Mouse (Mus musculus) large intestine, adult 2 months (tissue): Measurements from ENCODE around the gene Cdk17. TPM values are rescaled to one million over a fixed set of nuclear protein-coding genes. Genes with fewer than 3 reads are reported as not detected.

Experiments used
- DNase-seq: peaks from one replicate; pipeline ENCODE4 v3.0.0-alpha.2; 2012; ENCODE audit warnings: low read depth, low spot score
- WGBS: fragments of 180-500 bp; shearing (Covaris S2); methylation state at CpG from one replicate; pipeline ENCODE4 v1.1.7; 2018; 5-methylcytosine and 5-hydroxymethylcytosine counted together
- polyA plus RNA-seq: library from polyadenylated mRNA; depleted of rRNA; stranded (reverse); fragments of >200 nt; gene quantifications from 2 replicates; pipeline ENCODE4 v1.2.3, GENCODE M21; 2012

Gene Cdk17
- polyA plus RNA-seq, 1 experiment: 3.6 TPM

DNA sequence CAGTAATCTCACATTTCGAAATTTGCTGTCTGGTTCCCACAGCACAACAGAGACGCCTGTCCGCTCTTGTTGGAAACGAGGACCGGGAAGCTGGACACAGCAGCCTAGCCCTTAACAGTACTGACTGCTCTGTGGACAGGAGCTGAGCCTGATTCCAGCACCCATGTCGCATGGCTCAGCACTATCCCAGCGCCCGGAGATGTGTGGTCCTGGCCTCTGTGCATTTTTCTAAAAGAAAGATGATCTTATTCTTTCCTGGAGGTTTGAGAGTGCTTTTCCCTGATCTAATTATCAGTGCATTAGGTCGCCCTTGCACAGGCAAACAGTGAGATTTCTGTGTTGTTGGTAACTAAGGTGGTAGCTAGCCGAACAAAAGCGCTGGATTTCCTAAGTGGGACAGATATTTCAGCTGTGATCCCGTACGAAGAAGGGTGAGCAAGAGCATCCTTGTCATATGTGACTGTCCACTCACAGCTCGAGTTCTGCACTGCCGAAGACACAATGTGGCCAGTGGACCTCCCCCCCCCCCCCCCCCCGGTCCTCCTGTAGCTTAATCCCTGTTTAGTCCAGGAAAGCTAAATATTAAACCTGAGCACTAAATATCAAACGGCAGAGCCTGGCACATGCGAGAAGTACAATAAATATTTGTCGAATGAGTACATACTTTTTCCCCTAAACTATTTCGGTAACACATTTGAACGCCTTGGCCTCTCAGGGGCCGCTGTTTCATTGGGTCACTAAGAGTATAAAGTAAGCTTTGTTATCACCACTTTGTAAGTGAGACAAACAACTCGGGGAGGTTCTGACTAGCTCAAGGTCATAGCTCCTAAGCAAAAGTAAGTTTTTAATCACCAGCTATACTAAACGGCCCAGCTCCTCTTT, 90.0 kb downstream of the Cdk17 start:
- WGBS: 46% methylated on average over 24 of the region's 24 CpGs

DNA sequence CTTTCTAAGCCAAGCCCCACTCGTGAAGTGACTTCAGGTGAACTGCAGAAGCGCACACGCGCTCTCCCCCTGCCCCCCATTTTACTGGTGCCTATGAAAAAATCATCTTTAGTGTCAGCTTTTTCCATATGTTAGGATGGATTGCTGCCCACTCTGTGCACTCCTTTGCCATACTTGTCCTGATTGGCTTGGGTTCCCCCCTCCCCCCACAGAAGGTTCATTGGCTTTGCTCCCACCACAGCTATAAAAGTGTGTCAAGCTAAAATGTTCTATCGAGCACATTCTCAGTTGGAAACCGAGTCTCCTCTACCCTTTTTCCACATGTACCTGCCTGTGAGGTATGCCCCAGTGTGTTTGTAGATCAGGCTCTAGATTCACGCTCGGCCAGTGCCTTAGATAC, 90.8 kb downstream of the Cdk17 start:
- DNase-seq: no peak
- WGBS: 76% methylated on average over 8 of the region's 8 CpGs

More for the DNA sequence above, 90.0 kb downstream of the Cdk17 start:
- no peak for DNase-seq

DNA sequence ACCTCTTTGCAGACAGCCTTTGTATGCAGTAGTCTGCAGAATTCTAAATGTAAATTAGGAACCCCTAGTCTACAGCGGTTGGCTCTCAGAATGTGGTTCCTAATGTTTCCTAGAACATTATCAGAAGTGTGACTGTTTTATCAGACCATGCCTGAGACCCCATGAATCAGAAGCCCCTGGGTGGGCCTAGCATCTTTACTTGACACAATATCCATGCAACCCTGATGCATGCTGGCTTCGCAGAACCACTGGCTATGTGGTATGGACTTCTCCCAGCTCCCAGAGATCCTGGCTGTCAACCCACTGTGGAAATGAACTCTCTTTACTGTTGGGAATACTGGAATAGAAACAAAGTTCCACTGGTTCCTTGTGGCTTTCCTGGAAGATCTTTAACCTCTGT, 92.0 kb downstream of the Cdk17 start:
- 97% methylated on average over 2 of the region's 2 CpGs for WGBS

DNA sequence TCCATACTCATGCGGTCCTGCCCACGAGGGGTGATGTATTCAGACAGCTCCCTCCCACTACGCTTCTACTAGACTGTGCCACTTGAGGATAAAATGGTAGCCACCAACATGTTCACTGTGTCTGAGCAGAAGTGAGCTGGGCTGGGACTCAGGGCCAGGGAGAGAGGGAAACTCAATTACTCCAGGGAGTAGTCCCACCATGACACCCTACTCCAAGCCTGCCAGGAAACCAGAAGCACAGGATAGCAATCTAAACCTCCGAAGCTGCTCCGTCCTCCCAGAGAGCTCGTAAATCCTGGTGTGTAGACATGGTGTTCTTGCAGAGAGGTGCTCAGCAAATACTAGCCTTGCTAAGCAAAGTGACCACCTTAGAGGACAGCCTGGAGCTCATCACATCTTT, 92.5 kb downstream of the Cdk17 start:
- 68% methylated on average over 6 of the region's 6 CpGs for WGBS
- DNase-seq: no peak

More for the DNA sequence above, 92.0 kb downstream of the Cdk17 start:
- no peak for DNase-seq

DNA sequence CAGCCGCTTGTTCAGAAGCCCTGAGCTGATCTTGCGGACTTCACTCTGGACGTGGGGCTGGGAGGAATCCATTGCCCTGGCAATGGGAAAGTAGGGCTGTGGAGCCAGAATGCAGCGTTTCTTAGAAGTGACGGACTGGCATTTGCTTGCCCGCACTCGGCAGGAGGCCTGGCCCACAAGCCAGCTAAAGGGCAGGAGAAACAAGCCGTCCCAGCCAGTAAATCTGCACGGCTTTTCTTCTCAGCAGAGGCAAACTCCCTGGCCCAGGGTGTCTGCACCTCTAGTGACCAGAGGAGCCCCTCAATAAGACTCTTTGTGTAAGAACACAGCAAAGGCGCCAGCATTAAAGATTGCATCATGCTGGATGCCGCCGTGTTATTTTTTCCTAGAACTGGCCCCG, 94.6 kb downstream of the Cdk17 start:
- DNase-seq: no peak
- 64% methylated on average over 13 of the region's 13 CpGs for WGBS

DNA sequence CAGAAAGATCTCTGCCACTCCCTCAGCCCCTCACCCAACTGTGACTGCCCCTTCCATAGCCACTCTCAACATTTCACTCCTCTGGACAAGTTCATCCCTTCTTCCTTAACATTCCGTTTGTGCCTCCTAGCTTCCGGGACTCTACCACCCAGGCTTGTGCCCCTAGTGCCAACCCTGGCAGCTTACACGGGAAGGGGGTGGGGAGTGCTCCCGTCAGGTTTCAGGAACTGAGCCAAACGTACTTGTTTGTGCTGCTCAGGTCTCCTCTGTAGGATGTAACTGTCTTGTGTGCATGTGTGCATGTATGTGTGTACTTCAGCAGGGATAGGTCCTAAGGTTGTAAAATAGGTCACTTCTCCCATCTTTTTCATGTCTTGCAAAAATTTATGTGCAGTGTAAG, 99.2 kb downstream of the Cdk17 start:
- DNase-seq: no peak
- 59% methylated on average over 5 of the region's 5 CpGs for WGBS

DNA sequence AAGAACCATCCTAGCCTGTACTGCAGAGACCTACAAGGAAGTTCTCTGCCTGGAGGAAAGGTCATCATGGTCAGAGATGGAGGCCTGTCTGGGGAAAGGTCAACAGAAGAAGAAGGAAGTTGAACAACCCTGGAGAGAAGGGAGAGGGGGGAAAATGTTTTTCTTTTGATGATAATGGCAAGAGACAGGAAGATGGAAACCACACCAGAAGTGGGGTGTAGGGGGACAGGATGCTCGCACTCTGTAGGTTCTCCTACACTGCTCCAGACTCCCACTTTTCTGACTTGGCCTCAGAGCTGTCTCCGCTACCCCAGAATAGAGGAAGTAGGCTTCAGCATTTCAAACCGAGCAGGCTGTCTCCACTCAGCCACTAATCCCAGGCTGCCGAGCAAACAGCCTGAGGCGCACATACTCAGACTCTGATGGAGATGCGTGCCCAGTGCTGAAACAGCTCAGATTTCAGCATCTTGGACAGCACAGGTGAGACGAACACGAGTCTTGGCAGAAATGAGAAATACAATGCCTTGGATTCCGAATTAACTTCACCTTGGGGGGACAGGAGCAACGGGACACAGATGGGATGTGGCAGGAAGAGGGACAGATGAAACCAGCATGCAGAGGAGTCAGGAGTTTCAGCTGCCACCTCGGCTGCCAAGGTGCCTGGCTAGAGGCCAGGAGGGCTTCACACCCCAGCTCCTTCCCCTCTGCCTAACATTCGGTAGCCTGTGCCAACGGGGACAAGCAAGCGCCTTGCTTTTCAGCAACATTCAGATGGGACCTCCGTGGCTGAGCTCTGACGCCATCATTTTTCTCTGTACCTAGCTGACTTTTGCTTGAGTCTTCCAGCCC, 100.7 kb downstream of the Cdk17 start:
- WGBS: 30% methylated on average over 16 of the region's 16 CpGs
- DNase-seq: no peak

DNA sequence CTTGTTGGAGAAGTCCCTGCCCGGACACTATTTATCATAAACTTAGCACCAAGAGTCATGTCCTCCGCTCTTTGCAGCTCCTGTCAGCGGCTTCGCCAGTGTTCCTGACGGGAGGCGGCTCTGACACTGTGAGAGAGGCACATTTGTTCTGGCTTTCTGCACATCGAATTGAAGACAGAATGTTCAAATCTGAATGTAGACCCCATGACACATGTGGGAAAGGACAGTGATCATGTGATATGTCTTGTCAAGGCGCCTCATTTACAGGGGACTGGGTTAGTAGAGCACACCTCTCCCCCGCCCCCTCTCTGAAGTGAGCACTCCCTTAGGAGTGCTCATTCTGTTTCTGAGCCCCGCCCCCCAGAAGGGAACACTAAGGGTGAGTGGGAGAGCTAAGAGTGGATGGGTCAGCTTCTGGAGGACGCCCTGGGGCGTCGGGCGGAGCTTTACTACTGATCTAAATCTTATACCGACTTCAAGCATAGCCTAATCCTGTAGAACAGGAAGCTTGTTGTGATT, 101.4 kb downstream of the Cdk17 start:
- DNase-seq: no peak
- WGBS: 25% methylated on average over 15 of the region's 15 CpGs

DNA sequence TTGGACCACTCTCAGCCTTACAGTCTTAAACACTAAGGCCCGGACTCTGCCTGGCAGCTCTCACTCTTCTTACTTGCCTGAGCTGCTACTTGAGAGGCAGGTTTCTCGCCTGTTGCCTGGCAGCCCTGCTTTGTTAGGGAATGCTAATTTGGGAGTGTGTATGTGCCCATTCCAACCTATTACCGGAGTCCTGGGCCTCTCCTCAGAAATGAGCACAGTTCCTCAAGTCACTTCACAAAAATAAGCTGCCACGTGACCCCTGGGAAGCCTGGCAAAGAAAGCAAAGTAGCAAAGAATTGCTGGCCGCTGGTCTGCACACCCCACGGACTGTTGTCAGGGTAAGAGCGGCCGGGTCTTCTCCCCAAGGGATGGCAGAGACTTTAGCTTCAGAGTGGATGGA, 102.8 kb downstream of the Cdk17 start:
- no peak for DNase-seq
- 82% methylated on average over 8 of the region's 8 CpGs for WGBS

DNA sequence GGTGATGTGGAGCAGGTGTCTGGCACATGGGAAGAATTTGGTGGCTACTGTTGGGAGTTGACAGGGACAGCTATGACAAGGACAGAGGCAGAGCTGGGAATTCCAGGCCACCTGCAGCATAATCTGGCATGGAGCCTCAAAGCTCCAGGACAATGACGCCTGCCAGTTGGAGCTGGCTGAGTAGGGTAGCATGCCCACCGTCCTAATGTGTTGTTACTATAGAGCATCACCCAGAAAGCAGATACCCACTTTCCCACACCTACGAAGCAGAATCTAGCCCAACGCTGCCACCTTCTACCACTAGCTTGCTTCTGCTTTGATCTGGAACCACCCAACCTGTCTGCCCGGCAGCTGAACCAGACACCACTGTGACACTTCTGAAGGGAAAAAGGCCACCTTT, 103.3 kb downstream of the Cdk17 start:
- WGBS: 88% methylated on average over 5 of the region's 5 CpGs
- DNase-seq: no peak

DNA sequence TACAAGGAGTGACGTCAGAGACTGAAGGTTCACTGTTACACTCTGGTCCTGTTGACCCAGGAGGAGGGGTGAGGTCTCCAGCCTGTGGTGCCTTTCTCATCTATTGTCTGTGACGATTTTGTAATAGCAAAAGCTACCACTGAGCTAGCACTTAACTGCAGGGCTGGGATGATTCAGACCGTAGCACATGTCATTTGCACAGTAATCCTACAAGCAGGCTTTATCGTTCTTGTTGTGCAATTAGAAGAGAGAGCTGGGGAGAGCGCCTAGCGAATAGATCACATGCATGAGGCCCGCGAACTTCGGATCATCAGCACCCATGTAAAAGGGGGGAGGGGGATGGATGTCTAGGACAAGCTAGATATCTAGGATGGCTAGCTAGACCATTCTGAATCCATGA, 105.2 kb downstream of the Cdk17 start:
- 84% methylated on average over 9 of the region's 9 CpGs for WGBS
- no peak for DNase-seq

DNA sequence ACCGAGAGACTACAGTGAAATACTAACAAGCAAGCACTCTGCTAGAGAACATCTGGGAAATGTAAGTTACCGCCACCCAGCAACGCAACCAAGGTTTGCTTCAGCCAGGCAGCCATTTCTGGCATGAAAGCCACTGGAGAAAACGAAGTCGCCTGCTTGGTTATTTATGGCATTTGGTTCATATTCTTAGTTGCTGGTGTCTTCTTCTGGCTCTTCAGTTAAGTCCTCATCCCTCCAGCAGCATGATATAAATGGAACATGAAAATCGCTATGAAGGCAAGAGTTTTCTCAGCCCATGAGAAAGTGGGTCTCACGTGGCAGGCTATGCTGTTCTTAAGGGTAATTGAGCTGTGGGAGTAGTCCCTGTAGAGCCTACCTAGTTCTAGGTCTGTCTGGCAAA, 105.8 kb downstream of the Cdk17 start:
- WGBS: 83% methylated on average over 7 of the region's 7 CpGs
- no peak for DNase-seq

DNA sequence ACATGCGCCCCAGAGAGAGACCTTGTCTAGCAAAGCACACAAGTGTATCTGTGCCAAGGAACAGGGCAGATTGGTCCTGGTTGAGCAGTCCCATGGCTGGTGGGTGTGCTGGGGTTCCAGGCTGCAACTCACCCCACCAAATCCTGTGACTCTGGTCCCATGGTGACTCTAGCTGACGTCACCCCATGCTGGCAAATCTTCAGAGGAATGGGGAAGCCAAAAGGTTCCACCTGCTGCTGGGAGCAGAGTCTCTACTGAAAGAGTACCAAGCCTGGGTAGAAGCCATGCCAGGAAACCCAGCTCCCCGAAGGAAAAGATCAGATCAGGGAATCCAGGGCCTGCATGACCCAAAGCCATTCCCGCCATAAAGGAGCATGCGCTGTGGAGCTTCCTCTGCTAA, 106.8 kb downstream of the Cdk17 start:
- WGBS: 86% methylated on average over 5 of the region's 5 CpGs
- no peak for DNase-seq

DNA sequence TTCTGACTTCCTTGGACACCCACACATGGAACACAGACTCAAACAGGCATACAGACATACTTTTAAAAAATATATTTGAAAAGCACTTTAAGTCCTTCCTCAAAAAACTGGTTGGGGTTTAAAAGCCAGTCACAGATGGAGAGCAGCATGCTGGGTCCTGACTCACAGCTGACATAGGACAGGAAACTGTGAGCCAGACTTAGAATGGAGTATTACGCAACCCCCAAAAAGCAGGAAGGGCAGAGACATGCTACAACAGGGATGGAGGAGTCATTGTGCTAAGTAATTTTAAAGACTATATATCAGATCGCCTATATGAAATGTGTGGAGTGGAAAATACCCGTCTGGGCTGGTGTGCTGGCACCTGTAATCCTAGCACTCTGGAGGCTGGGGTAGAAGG, 107.7 kb downstream of the Cdk17 start:
- WGBS: 82% methylated on average over 3 of the region's 3 CpGs
- no peak for DNase-seq

DNA sequence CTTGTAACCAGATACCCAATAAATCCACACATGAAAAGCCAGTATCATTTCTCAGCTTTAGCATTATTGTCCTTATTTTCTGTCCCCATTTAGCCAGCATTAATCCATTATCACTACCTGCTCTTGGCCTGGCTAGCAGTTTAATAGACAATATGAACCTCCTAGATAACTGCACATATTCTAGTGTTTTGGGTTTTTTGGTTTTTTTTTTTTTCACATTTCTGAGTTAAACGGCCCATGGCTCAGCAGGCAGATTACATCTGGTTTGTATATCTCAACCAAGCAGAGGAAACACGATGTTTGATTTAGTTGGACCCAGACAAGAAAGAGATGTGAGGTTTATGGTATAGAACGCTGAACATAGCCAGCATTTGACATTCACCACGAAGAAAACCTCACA, 109.1 kb downstream of the Cdk17 start:
- WGBS: 61% methylated on average over 4 of the region's 4 CpGs
- DNase-seq: no peak

DNA sequence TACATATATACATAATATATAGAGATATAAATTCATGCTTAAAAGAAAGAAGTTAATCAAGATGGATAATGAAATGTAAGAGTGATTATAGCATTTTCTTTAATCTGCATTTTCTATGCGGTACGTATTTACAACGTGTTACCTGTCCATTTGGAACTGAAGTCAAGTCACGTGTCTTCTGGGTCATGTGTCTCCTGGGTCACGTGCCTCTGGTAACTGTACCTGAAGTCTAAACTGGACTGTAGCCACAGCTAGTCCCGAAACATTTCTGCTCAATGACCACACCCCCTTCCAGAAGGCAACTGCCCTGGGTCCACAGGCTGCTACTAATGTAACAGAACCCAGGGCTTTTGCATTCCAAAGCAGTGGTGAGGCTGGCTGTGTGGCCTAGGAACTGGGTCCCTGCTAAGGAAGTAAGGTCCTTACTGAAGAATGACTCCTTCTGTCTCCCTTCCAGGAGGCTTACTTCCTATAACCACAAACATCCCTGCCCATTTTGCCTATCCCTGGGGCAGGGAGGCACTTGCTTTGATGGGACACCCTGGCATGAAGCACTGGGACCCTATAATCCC, 110.3 kb downstream of the Cdk17 start:
- WGBS: 89% methylated on average over 6 of the region's 6 CpGs
- no peak for DNase-seq

DNA sequence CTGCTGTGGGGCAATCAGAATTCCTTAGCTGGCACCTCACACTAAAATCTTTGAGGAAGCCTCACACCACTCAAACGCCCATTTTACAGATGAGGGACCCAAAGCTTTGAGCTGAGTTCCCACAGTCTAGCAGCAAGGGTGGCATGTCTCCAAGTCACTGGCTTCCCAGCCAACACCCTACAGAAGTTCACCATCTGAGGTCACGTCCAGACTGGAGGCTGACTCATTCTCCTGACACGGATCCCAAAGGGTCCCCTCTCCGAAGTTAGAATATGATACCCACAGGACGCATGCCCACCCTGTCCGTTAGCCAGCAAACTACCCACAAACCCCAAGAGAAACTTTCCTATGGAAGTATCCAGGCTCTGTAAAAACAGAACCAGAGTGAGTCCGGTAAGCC, 111.2 kb downstream of the Cdk17 start:
- no peak for DNase-seq
- WGBS: 61% methylated on average over 7 of the region's 7 CpGs

DNA sequence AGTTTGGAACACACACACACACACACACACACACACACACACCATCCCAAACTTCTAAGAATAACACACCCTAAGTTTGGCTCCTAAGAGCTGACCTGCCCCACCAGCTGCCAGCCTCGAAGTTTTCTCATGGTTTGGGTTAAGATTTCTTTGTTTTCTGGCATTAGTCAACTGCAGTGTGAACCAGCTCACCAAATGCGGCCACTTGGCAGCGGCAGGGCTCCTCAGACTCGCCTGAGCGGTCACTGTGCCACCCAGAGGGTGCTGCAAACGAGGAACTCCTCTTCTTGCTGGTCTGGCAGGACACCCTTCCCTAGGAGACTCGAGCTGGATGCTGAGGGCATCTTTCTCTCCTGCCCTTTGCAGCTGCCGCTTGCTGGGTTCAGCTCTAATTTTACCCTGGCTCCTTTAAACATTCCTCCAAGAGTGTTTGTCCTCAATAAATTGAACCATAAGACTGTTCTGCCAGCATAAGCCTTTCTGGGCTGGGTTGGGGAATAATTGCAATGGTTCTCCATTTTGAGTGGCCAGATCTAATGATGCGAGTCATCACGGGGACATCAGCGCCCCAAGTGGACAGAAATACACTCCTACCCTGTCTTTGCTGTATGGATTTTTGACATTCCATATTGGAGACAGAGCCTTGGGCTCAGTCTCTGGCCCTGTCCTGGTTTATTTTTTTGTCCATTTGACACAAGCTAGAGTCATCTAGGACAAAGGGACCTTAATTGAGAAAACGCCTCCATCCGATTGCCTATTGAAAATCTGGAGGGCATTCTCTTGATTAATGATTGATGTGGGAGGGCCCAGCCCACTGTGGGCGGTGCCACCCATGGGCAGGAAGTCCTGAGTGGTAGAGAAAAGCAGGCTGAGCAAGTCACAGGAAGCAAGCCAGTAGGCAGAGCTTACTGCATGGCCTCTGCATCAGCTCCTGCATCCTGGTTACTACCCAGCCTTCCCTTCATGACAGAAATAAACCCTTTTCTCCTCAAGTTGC, 112.6 kb downstream of the Cdk17 start:
- 58% methylated on average over 14 of the region's 14 CpGs for WGBS
- DNase-seq: no peak

DNA sequence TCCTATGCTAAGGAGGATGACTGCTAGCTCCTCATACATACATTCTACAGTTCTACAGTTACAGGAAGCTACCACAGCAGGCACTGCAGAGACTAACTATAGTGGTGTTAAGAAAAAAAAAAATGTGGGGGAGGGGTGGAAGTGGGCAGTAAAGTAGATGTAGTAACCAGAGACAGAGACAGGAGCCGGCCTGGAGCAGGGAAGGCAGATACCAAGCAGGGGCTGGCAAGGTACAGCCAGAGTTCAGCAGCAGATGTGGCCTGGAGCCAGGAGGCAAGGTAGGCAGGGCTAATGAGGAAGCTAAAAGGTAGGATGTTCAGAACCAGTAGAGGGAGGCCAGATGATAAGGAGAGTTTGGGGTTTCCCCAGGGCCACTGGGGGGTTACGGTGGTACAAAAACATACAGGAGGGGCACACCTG, 113.6 kb downstream of the Cdk17 start:
- 20% methylated on average over 2 of the region's 2 CpGs for WGBS
- DNase-seq: no peak
